Mouse (Mus musculus) hindbrain, embryonic 16.5 days (tissue): ENCODE measurements at regions not wholly inside any gene's neighbourhood (a gene's known extent, or its start where the extent isn't known, plus 50 kb on each side); places are given as distances from the start of the nearest gene placed in this dataset.
A peak's percentile ranks its signal among the peaks of the same experiment; 100 is the strongest.
"Not testable (repeated sequence)": the region's sequence is repeated elsewhere in the genome, so short reads cannot be mapped to it uniquely, and the experiment has no call there.

Experiments
- ATAC-seq: fragments of 200-750 bp; cut with Nextera tagmentation; 2 replicates; pipeline ENCODE4 v1.8.0; 2017; ENCODE audit warnings: moderate TSS enrichment, moderate library complexity
- H3K27ac ChIP-seq: fragments of 300-500 bp; sonication (generic); 2 replicates; pipeline ENCODE4 v1.5.1; 2014; ENCODE audit warnings: low read depth, mild to moderate bottlenecking, control low read depth, low read length, moderate library complexity
- H3K27me3 ChIP-seq: fragments of 300-500 bp; sonication (generic); replicated peaks from 2 replicates; pipeline ENCODE4 v1.6.1; 2014; ENCODE audit warnings: low read length; ENCODE audit not compliant: control insufficient read depth, insufficient read depth
- H3K36me3 ChIP-seq: fragments of 300-500 bp; sonication (generic); 2 replicates; pipeline ENCODE4 v1.6.1; 2014; ENCODE audit warnings: mild to moderate bottlenecking, low read length, moderate library complexity, mixed read lengths; ENCODE audit not compliant: control insufficient read depth, insufficient read depth
- H3K4me1 ChIP-seq: fragments of 300-500 bp; sonication (generic); 2 replicates; pipeline ENCODE4 v1.6.1; 2014; ENCODE audit warnings: low read depth, low read length; ENCODE audit not compliant: control insufficient read depth, insufficient read depth
- H3K4me2 ChIP-seq: fragments of 300-500 bp; sonication (generic); 2 replicates; pipeline ENCODE4 v1.6.1; 2014; ENCODE audit warnings: mild to moderate bottlenecking, low read length, control low read depth, moderate library complexity
- H3K4me3 ChIP-seq: fragments of 300-500 bp; sonication (generic); 2 replicates; pipeline ENCODE4 v1.5.1; 2014; ENCODE audit warnings: mild to moderate bottlenecking, low read length, control low read depth, moderate library complexity
- H3K9ac ChIP-seq: fragments of 300-500 bp; sonication (generic); 2 replicates; pipeline ENCODE4 v1.6.1; 2014; ENCODE audit warnings: low read depth, mild to moderate bottlenecking, control low read depth, low read length, moderate library complexity
- H3K9me3 ChIP-seq: fragments of 300-500 bp; sonication (generic); 2 replicates; pipeline ENCODE4 v1.6.1; 2014; ENCODE audit warnings: mild to moderate bottlenecking, low read length, moderate library complexity; ENCODE audit not compliant: control insufficient read depth
- WGBS: fragments of 180-500 bp; shearing (Covaris S2); extraction: QIAGEN DNeasy Blood & Tissue Kit; methylation state at CpG from one replicate; pipeline ENCODE4 v1.1.7; 2014; 5-methylcytosine and 5-hydroxymethylcytosine counted together

- peak; percentile 52; the same call in 1 of the 2 replicates for ATAC-seq
- Histone ChIP-seq H3K9ac (no peak overlapping the region), H3K4me2 (no peak overlapping the region), H3K9me3 (no peaks in the 10 kb centered on the region; the same call in 1 of the 2 replicates), H3K4me3 (no peak overlapping the region), H3K27me3 (no peaks in the 10 kb centered on the region), H3K36me3 (no peaks in the 10 kb centered on the region), H3K27ac (no peak overlapping the region), H3K4me1 (no peaks in the 10 kb centered on the region)
- WGBS, result 14% methylated on average over 4 of the region's 4 CpGs
Observed at GRCm38 (mm10) chr9:97297538-97297937, 72.2 kb downstream of the Trim42 start.

- WGBS, result 36% methylated on average over 7 of the region's 7 CpGs
- no peak overlapping the region for H3K27ac ChIP-seq
- no peak overlapping the region for H3K4me3 ChIP-seq
- H3K27me3 ChIP-seq, result no peaks in the 10 kb centered on the region
- no peak for ATAC-seq
- no peak overlapping the region for H3K4me2 ChIP-seq
- H3K9me3 ChIP-seq, result no peaks in the 10 kb centered on the region
- no peaks in the 10 kb centered on the region for H3K36me3 ChIP-seq
- H3K9ac ChIP-seq, result no peak overlapping the region
- no peaks in the 10 kb centered on the region for H3K4me1 ChIP-seq
Observed at GRCm38 (mm10) chr9:97295770-97296169, 74.0 kb downstream of the Trim42 start.

GRCm38 (mm10) chr9:97291870-97292269 lies 77.9 kb downstream of the Trim42 start:
- WGBS, result 79% methylated on average over 1 of the region's 1 CpGs
- H3K9me3 ChIP-seq, result no peaks in the 10 kb centered on the region

GRCm38 (mm10) chr9:97284282-97284802 lies 85.4 kb downstream of the Trim42 start:
- Histone ChIP-seq H3K4me3 (no peak overlapping the region), H3K36me3 (no peaks in the 10 kb centered on the region), H3K27me3 (no peaks in the 10 kb centered on the region), H3K4me1 (no peaks in the 10 kb centered on the region), H3K9ac (no peak overlapping the region), H3K27ac (no peak overlapping the region), H3K4me2 (no peak overlapping the region), H3K9me3 (no peaks in the 10 kb centered on the region)
- ATAC-seq, result peak; percentile 56
- 42% methylated on average over 7 of the region's 7 CpGs for WGBS

More at GRCm38 (mm10) chr9:97291870-97292269, 77.9 kb downstream of the Trim42 start:
- H3K4me2 ChIP-seq, result no peak overlapping the region
- H3K4me1 ChIP-seq, result no peaks in the 10 kb centered on the region
- H3K9ac ChIP-seq, result no peak overlapping the region
- H3K4me3 ChIP-seq, result no peak overlapping the region
- no peak overlapping the region for H3K27ac ChIP-seq
- ATAC-seq, result no peak
- H3K27me3 ChIP-seq, result no peaks in the 10 kb centered on the region
- no peaks in the 10 kb centered on the region for H3K36me3 ChIP-seq

GRCm38 (mm10) chr9:97282090-97282489 lies 87.7 kb downstream of the Trim42 start:
- Histone ChIP-seq H3K27ac (no peak overlapping the region), H3K27me3 (no peaks in the 10 kb centered on the region), H3K9ac (no peak overlapping the region), H3K4me3 (no peak overlapping the region), H3K4me1 (no peaks in the 10 kb centered on the region), H3K9me3 (no peaks in the 10 kb centered on the region), H3K4me2 (no peak overlapping the region), H3K36me3 (no peaks in the 10 kb centered on the region)
- WGBS, result 95% methylated on average over 3 of the region's 3 CpGs
- ATAC-seq, result no peak

GRCm38 (mm10) chr9:97275449-97275848 lies 94.3 kb downstream of the Trim42 start:
- H3K4me2 ChIP-seq, ATAC-seq, H3K4me3 ChIP-seq, H3K27me3 ChIP-seq, H3K9ac ChIP-seq, H3K36me3 ChIP-seq, H3K9me3 ChIP-seq, H3K27ac ChIP-seq, H3K4me1 ChIP-seq: not testable (repeated sequence)
- 90% methylated on average over 14 of the region's 14 CpGs for WGBS

- H3K27me3 ChIP-seq, result no peaks in the 10 kb centered on the region
- H3K36me3 ChIP-seq, result no peaks in the 10 kb centered on the region
- no peak overlapping the region for H3K4me3 ChIP-seq
- H3K9me3 ChIP-seq, result no peaks in the 10 kb centered on the region
- no peaks in the 10 kb centered on the region for H3K4me1 ChIP-seq
- no peak for ATAC-seq
- H3K9ac ChIP-seq, result no peak overlapping the region
- no peak overlapping the region for H3K27ac ChIP-seq
- 90% methylated on average over 7 of the region's 7 CpGs for WGBS
- no peak overlapping the region for H3K4me2 ChIP-seq
Observed at GRCm38 (mm10) chr9:97273891-97274290, 95.9 kb downstream of the Trim42 start.

- Histone ChIP-seq H3K27me3 (no peaks in the 10 kb centered on the region), H3K4me3 (no peak overlapping the region), H3K9me3 (no peaks in the 10 kb centered on the region), H3K4me2 (no peak overlapping the region), H3K36me3 (no peaks in the 10 kb centered on the region), H3K4me1 (no peaks in the 10 kb centered on the region), H3K27ac (no peak overlapping the region), H3K9ac (no peak overlapping the region)
- ATAC-seq, result no peak
- WGBS, result 90% methylated on average over 8 of the region's 8 CpGs
Observed at GRCm38 (mm10) chr9:97272061-97272460, 97.7 kb downstream of the Trim42 start.

- no peak for ATAC-seq
- H3K4me2 ChIP-seq, result no peak overlapping the region
- WGBS, result 100% methylated on average over 1 of the region's 1 CpGs
- no peaks in the 10 kb centered on the region for H3K36me3 ChIP-seq
- no peak overlapping the region for H3K27ac ChIP-seq
- no peaks in the 10 kb centered on the region for H3K4me1 ChIP-seq
- no peaks in the 10 kb centered on the region for H3K27me3 ChIP-seq
- H3K4me3 ChIP-seq, result no peak overlapping the region
- H3K9ac ChIP-seq, result no peak overlapping the region
- H3K9me3 ChIP-seq, result no peaks in the 10 kb centered on the region
Observed at GRCm38 (mm10) chr9:97247621-97248020, 122.1 kb downstream of the Trim42 start.

- Histone ChIP-seq H3K27me3 (no peaks in the 10 kb centered on the region), H3K4me3 (no peak overlapping the region), H3K4me1 (no peaks in the 10 kb centered on the region), H3K4me2 (no peak overlapping the region), H3K9me3 (no peaks in the 10 kb centered on the region), H3K36me3 (no peaks in the 10 kb centered on the region), H3K9ac (no peak overlapping the region), H3K27ac (no peak overlapping the region)
- no peak for ATAC-seq
- WGBS, result 91% methylated on average over 5 of the region's 5 CpGs
Observed at GRCm38 (mm10) chr9:97226074-97226473, 115.1 kb upstream of the Slc25a36 start.
